Mouse (Mus musculus): ENCODE results near the gene Taar7d. TPM values are rescaled to one million over a fixed set of nuclear protein-coding genes. Genes with fewer than 3 reads are reported as not detected.
"Not testable (repeated sequence)": the region's sequence is repeated elsewhere in the genome, so short reads cannot be mapped to it uniquely, and the experiment has no call there.

The Taar7d gene
- polyA plus RNA-seq, 1 experiment from 2014 or later: not detected

DNA sequence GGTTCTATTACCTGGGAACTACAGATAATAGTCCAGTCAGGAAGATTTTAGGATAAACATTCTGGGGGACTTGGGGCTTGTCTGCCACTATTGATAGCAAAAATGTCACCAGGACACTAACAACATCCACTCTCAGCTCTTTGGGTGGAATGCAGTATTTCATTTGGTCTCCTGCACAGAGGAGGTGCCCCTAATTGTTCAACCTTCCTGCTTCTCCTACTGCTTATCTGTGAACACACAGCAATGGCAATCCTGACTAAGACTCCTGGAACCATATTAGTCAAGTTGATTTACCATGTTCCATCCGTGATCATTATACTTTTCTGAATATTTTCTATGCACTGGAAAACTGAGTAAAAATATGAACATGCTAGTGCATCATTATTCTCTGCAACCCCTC, 18.9 kb upstream of the Taar7d start:
- Histone ChIP-seq H3K9me3 (ENCODE audit: control insufficient read depth, low read length) (no peaks in the 10 kb centered on the region), H3K4me3 (ENCODE audit: low read depth, low read length) (no peak overlapping the region), H3K27ac (replicated peaks; ENCODE audit: low read depth, low read length) (no peak overlapping the region), H3K4me1 (ENCODE audit: control insufficient read depth, insufficient read depth, low read length) (no peaks in the 10 kb centered on the region), H3K36me3 (ENCODE audit: control insufficient read depth, insufficient read depth, low read length) (no peaks in the 10 kb centered on the region), H3K27me3 (replicated peaks; ENCODE audit: control insufficient read depth, insufficient read depth, low read length) (no peaks in the 10 kb centered on the region), H3K9ac (ENCODE audit: low read depth, low read length) (no peak overlapping the region), H3K4me2 (ENCODE audit: low read depth, low read length) (no peak overlapping the region)
- DNase-seq (ENCODE audit: low spot score) (no peak), ATAC-seq (ENCODE audit: low read depth) (no peak)
- 73% methylated on average over 1 of the region's 1 CpGs for WGBS

DNA sequence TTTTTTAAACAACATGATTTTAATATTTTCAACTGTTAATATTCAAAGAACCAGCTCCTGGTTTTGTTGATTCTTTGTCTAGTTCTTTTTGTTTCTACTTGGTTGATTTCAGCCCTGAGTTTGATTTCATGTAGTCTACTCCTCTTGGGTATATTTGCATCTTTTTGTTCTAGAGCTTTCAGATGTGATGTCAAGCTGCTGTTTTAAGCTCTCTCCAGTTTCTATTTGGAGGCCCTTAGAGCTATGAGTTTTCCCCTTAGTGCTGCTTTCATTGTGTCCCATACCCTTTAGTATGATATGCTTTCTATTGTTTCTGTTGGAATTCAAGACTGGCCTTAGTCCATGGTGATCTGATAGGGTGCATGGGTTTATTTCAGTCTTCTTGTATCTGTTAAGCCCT, 4.3 kb downstream of the Taar7d start:
- H3K27ac ChIP-seq (replicated peaks; ENCODE audit: low read depth, low read length): no peak overlapping the region
- H3K27me3 ChIP-seq (replicated peaks; ENCODE audit: control insufficient read depth, insufficient read depth, low read length): no peaks in the 10 kb centered on the region
- no peak for ATAC-seq (ENCODE audit: low read depth)
- no peak for DNase-seq (ENCODE audit: low spot score)
- H3K4me2 ChIP-seq (ENCODE audit: low read depth, low read length): no peak overlapping the region
- H3K9ac ChIP-seq (ENCODE audit: low read depth, low read length): no peak overlapping the region
- no peaks in the 10 kb centered on the region for H3K36me3 ChIP-seq (ENCODE audit: control insufficient read depth, insufficient read depth, low read length)
- H3K4me3 ChIP-seq (ENCODE audit: low read depth, low read length): no peak overlapping the region
- no peaks in the 10 kb centered on the region for H3K4me1 ChIP-seq (ENCODE audit: control insufficient read depth, insufficient read depth, low read length)
- H3K9me3 ChIP-seq (ENCODE audit: control insufficient read depth, low read length): no peaks in the 10 kb centered on the region

DNA sequence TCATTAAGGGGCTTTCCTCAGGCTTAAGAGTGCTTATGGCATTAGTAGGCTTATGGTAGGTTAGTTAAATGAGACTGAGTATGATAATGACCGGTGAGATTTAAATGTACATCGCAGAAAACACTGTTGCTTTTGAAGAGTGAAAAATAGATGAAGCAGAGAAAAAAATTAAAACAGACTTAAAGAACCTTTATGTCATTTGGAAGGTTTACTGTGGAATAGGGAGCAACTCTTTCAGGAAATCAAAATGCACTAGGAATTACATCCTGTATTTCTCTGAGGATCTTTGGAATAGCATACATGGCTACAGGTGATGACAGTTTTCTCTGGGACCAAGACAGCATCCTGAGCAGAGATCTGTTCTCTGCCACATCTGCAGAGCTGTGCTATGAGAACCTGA, 10.3 kb downstream of the Taar7d start, which contains the start of gene Taar7e:
TSS of gene Taar7e (plus strand) at position 301 of the 400 bp plus-strand sequence.
- Histone ChIP-seq H3K4me3 (ENCODE audit: low read depth, low read length) (no peak within 1 kb of the TSS), H3K9ac (ENCODE audit: low read depth, low read length) (no peak within 1 kb of the TSS), H3K36me3 (ENCODE audit: control insufficient read depth, insufficient read depth, low read length) (no peaks in the 10 kb centered on the region), H3K27me3 (replicated peaks; ENCODE audit: control insufficient read depth, insufficient read depth, low read length) (no peaks in the 10 kb centered on the region), H3K4me2 (ENCODE audit: low read depth, low read length) (no peak within 1 kb of the TSS), H3K27ac (replicated peaks; ENCODE audit: low read depth, low read length) (no peak within 1 kb of the TSS), H3K9me3 (ENCODE audit: control insufficient read depth, low read length) (no peaks in the 10 kb centered on the region), H3K4me1 (ENCODE audit: control insufficient read depth, insufficient read depth, low read length) (no peaks in the 10 kb centered on the region)
- 82% methylated on average over 2 of the region's 2 CpGs for WGBS
- DNase-seq (ENCODE audit: low spot score): no peak
- ATAC-seq (ENCODE audit: low read depth): no peak

DNA sequence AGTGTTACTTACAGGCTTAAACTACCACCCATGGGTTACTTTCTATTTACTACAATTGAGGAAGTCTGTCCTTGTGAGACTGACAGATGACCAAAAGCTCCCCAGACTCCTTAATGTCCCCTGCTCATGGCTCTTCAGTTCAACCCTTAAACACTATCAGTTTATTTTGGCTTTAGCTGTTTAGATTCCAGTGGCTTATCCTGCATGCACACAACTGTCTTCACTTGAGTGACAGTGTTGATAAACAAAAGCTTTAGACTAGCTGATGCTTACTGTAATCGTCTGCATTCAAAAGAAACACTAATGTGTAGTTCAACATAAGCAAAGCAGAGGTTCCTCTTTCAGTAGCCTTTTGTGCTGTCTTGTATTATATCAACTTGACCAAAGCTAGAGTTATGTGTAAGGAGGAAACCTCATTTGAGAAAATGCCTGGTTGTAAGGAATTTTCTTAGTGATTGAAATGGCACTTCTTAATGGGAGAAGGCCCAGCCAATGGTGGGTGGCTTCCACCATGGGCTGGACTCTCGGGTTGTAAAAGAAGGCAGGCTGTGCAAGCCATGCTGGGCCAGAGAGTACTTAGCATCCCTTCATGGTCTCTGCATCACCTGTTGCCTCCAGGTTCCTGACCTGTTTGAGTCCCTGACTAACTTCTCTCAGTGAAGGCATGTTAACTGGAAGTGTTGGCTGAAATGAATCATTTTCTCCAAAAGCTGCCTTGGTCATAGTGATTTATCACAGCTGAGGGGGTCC, 13.3 kb downstream of the Taar7d start:
- H3K4me1 ChIP-seq (ENCODE audit: control insufficient read depth, insufficient read depth, low read length): no peaks in the 10 kb centered on the region
- H3K27ac ChIP-seq (replicated peaks; ENCODE audit: low read depth, low read length): no peak overlapping the region
- no peak overlapping the region for H3K9ac ChIP-seq (ENCODE audit: low read depth, low read length)
- no peak overlapping the region for H3K4me2 ChIP-seq (ENCODE audit: low read depth, low read length)
- no peak for ATAC-seq (ENCODE audit: low read depth)
- no peaks in the 10 kb centered on the region for H3K36me3 ChIP-seq (ENCODE audit: control insufficient read depth, insufficient read depth, low read length)
- H3K9me3 ChIP-seq (ENCODE audit: control insufficient read depth, low read length): no peaks in the 10 kb centered on the region
- no peak overlapping the region for H3K4me3 ChIP-seq (ENCODE audit: low read depth, low read length)
- DNase-seq (ENCODE audit: low spot score): no peak
- H3K27me3 ChIP-seq (replicated peaks; ENCODE audit: control insufficient read depth, insufficient read depth, low read length): no peaks in the 10 kb centered on the region
- WGBS: 55% methylated on average over 2 of the region's 2 CpGs

DNA sequence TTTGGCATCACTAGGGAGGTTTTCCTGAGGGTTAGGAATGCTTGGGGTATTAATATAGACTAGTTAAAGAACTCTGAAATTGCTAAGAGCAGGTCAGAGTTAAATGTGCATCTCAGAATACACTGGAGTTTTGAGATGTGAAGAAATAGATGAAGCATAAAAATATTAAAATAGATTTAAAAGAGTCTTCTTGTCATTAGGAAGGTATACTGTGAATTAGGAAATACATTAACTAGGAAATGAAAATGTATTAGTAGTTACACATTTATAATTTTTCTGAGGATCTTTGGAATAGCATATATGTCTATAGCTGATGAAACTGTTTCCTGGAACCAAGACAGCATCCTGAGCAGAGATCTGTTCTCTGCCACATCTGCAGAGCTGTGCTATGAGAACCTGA, 22.2 kb downstream of the Taar7d start, which contains the start of gene Taar7f:
TSS of gene Taar7f (plus strand) at position 301 of the 400 bp plus-strand sequence.
- ATAC-seq (ENCODE audit: low read depth) (no peak), DNase-seq (ENCODE audit: low spot score) (no peak)
- Histone ChIP-seq H3K4me2 (ENCODE audit: low read depth, low read length) (no peak within 1 kb of the TSS), H3K27me3 (replicated peaks; ENCODE audit: control insufficient read depth, insufficient read depth, low read length) (no peaks in the 10 kb centered on the region), H3K9me3 (ENCODE audit: control insufficient read depth, low read length) (no peaks in the 10 kb centered on the region), H3K36me3 (ENCODE audit: control insufficient read depth, insufficient read depth, low read length) (no peaks in the 10 kb centered on the region), H3K4me3 (ENCODE audit: low read depth, low read length) (no peak within 1 kb of the TSS), H3K27ac (replicated peaks; ENCODE audit: low read depth, low read length) (no peak within 1 kb of the TSS), H3K4me1 (ENCODE audit: control insufficient read depth, insufficient read depth, low read length) (no peaks in the 10 kb centered on the region), H3K9ac (ENCODE audit: low read depth, low read length) (no peak within 1 kb of the TSS)

DNA sequence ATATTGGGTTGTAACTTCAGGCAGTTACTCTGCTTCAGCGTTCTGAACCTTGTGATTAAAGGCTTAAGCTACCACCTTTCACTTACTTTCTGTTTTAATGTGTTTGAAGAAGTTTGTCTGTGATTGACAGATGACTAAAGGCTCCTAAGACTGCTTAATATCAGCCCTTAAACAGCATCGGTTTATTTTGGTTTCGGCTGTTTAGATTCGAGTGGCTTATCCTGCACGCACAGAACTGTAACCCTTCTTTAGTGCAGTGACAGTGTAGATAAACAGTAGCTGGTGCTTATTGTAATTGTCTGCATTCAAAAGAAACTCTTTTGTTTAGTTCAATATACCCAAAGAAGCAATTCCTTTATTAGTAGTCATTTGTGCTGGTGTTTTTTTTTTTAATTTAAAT, 25.0 kb downstream of the Taar7d start:
- no peaks in the 10 kb centered on the region for H3K4me1 ChIP-seq (ENCODE audit: control insufficient read depth, insufficient read depth, low read length)
- no peak for ATAC-seq (ENCODE audit: low read depth)
- WGBS: 60% methylated on average over 5 of the region's 5 CpGs
- H3K4me3 ChIP-seq (ENCODE audit: low read depth, low read length): no peak overlapping the region
- no peak for DNase-seq (ENCODE audit: low spot score)
- H3K36me3 ChIP-seq (ENCODE audit: control insufficient read depth, insufficient read depth, low read length): no peaks in the 10 kb centered on the region
- H3K9me3 ChIP-seq (ENCODE audit: control insufficient read depth, low read length): no peaks in the 10 kb centered on the region
- H3K9ac ChIP-seq (ENCODE audit: low read depth, low read length): no peak overlapping the region
- no peaks in the 10 kb centered on the region for H3K27me3 ChIP-seq (replicated peaks; ENCODE audit: control insufficient read depth, insufficient read depth, low read length)
- no peak overlapping the region for H3K27ac ChIP-seq (replicated peaks; ENCODE audit: low read depth, low read length)
- no peak overlapping the region for H3K4me2 ChIP-seq (ENCODE audit: low read depth, low read length)

DNA sequence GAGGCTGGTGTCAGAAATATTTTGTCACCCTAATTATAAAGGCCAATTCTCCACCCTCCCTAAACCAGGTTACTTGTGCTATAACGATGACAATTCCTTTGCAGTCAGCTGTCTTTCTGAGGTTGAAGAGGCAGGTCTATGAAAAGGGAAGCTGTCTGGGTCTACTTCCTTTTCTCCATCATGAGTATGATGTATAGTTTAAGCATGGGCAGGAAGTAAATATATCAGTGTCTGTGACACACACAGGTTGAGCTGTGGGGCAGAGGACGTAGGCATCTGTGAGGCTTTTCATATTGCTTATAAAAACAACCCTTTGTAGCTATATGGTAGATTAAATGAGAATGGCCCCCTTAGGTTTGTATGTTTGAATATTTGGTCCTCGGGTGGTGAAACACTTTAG, 32.0 kb downstream of the Taar7d start:
- 86% methylated on average over 3 of the region's 3 CpGs for WGBS
- no peaks in the 10 kb centered on the region for H3K36me3 ChIP-seq (ENCODE audit: control insufficient read depth, insufficient read depth, low read length)
- DNase-seq (ENCODE audit: low spot score): no peak
- H3K27me3 ChIP-seq (replicated peaks; ENCODE audit: control insufficient read depth, insufficient read depth, low read length): no peaks in the 10 kb centered on the region
- no peak overlapping the region for H3K4me3 ChIP-seq (ENCODE audit: low read depth, low read length)
- H3K4me1 ChIP-seq (ENCODE audit: control insufficient read depth, insufficient read depth, low read length): no peaks in the 10 kb centered on the region
- no peaks in the 10 kb centered on the region for H3K9me3 ChIP-seq (ENCODE audit: control insufficient read depth, low read length)
- no peak overlapping the region for H3K4me2 ChIP-seq (ENCODE audit: low read depth, low read length)
- H3K27ac ChIP-seq (replicated peaks; ENCODE audit: low read depth, low read length): no peak overlapping the region
- ATAC-seq (ENCODE audit: low read depth): no peak
- no peak overlapping the region for H3K9ac ChIP-seq (ENCODE audit: low read depth, low read length)

DNA sequence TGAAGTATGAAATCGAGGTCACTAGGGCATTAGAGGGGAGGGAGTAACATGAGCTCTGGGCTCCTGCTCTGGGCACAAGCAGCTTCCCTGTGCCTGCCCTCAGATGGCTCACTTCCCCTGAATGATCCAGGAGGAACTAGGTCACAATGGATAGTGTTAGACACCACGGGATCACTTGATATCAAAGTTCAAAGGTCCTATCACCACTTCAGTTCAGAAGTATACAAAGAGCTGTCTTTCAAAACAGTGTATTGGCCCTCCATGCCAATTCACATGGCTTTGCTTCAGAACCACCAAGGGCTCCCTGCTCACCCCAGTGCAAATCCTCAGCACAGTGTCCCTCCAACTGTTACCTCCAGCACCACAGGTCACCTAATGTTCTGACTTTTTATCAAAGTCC, 47.7 kb downstream of the Taar7d start:
- WGBS: 23% methylated on average over 2 of the region's 2 CpGs
- not testable (repeated sequence) for H3K9me3 ChIP-seq (ENCODE audit: control insufficient read depth, low read length)

DNA sequence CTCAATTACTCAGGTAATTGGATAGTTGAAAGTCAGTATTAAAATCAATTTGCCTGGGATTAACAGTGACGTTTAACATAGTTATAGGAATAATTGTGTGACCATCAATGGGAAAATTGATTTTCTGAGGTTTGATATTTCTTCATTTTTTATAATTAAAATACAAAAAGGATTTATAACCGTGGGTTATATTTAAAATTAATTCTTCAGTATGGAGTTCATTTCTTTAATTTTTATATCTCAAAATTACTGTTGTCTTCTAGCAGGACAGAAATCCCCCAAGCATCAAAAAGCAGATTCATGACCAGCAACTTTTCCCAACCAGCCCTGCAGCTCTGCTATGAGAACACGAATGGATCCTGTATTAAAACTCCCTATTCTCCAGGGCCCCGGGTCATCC, 49.2 kb downstream of the Taar7d start, which contains the start of gene Taar8a:
TSS of gene Taar8a (plus strand) at position 301 of the 400 bp plus-strand sequence.
- H3K36me3 ChIP-seq (ENCODE audit: control insufficient read depth, insufficient read depth, low read length); H3K4me1 ChIP-seq (ENCODE audit: control insufficient read depth, insufficient read depth, low read length); DNase-seq (ENCODE audit: low spot score); ATAC-seq (ENCODE audit: low read depth); H3K27me3 ChIP-seq (replicated peaks; ENCODE audit: control insufficient read depth, insufficient read depth, low read length); H3K4me3 ChIP-seq (ENCODE audit: low read depth, low read length); H3K4me2 ChIP-seq (ENCODE audit: low read depth, low read length); H3K27ac ChIP-seq (replicated peaks; ENCODE audit: low read depth, low read length); H3K9ac ChIP-seq (ENCODE audit: low read depth, low read length); H3K9me3 ChIP-seq (ENCODE audit: control insufficient read depth, low read length): not testable (repeated sequence)
- WGBS: 70% methylated on average over 2 of the region's 4 CpGs

More for the DNA sequence above, 47.7 kb downstream of the Taar7d start:
- ATAC-seq (ENCODE audit: low read depth); H3K27me3 ChIP-seq (replicated peaks; ENCODE audit: control insufficient read depth, insufficient read depth, low read length); H3K4me1 ChIP-seq (ENCODE audit: control insufficient read depth, insufficient read depth, low read length); H3K4me3 ChIP-seq (ENCODE audit: low read depth, low read length); H3K9ac ChIP-seq (ENCODE audit: low read depth, low read length); H3K4me2 ChIP-seq (ENCODE audit: low read depth, low read length); DNase-seq (ENCODE audit: low spot score); H3K36me3 ChIP-seq (ENCODE audit: control insufficient read depth, insufficient read depth, low read length); H3K27ac ChIP-seq (replicated peaks; ENCODE audit: low read depth, low read length): not testable (repeated sequence)

Data from embryonic facial prominence, embryonic 14.5 days (tissue).